Mouse (Mus musculus) erythroblast, embryonic 14.5 days (primary cell): ENCODE measurements around the gene Myd88. TPM values are rescaled to one million over a fixed set of nuclear protein-coding genes. Genes with fewer than 3 reads are reported as not detected.

Experiments used
- H3K27me3 ChIP-seq: 2 replicates; pipeline ENCODE4 v1.6.1; 2012; ENCODE audit warnings: inconsistent platforms; ENCODE audit not compliant: control insufficient read depth
- H3K36me3 ChIP-seq: 2 replicates; pipeline ENCODE4 v1.6.1; 2012; ENCODE audit warnings: mild to moderate bottlenecking, inconsistent platforms; ENCODE audit not compliant: control insufficient read depth
- H3K4me1 ChIP-seq: 2 replicates; pipeline ENCODE4 v1.6.1; 2012; ENCODE audit warnings: inconsistent platforms; ENCODE audit not compliant: control insufficient read depth
- H3K4me3 ChIP-seq: replicated peaks from 2 replicates; pipeline ENCODE3; 2012; ENCODE audit warnings: moderate library complexity, mild to moderate bottlenecking, inconsistent platforms
- H3K9me3 ChIP-seq: 2 replicates; pipeline ENCODE4 v1.6.1; 2012; ENCODE audit warnings: low read length, inconsistent platforms, mixed read lengths; ENCODE audit not compliant: control insufficient read depth
- GATA1 ChIP-seq: IDR thresholded peaks from 2 replicates; pipeline ENCODE4 v1.6.1; 2012; ENCODE audit warnings: low read length, inconsistent platforms, mixed read lengths
- TAL1 ChIP-seq: IDR thresholded peaks from 3 replicates; pipeline ENCODE4 v1.6.1; 2012; ENCODE audit warnings: low read length, inconsistent platforms, mixed read lengths
- polyA plus RNA-seq: library from polyadenylated mRNA; stranded (reverse); fragments of >175 nt; gene quantifications from 2 replicates; pipeline ENCODE4 v1.2.3, GENCODE M21; 2012

Myd88 gene
- polyA plus RNA-seq, 1 experiment, result 1.7 TPM

GRCm38 (mm10) chr9:119350531-119350930 lies 9.3 kb upstream of the Myd88 start:
- H3K27me3 ChIP-seq, result no peaks in the 10 kb centered on the region
- no peak overlapping the region for H3K4me3 ChIP-seq
- peaks cover 43% of the 10 kb centered on the region for H3K36me3 ChIP-seq
- 0 out of 2 replicates have a peak, but pooled peaks cover 2% of the 10 kb centered on the region for H3K4me1 ChIP-seq
- TF ChIP-seq GATA1 (no peak), TAL1 (no peak)
- H3K9me3 ChIP-seq, result no peaks in the 10 kb centered on the region

DNA sequence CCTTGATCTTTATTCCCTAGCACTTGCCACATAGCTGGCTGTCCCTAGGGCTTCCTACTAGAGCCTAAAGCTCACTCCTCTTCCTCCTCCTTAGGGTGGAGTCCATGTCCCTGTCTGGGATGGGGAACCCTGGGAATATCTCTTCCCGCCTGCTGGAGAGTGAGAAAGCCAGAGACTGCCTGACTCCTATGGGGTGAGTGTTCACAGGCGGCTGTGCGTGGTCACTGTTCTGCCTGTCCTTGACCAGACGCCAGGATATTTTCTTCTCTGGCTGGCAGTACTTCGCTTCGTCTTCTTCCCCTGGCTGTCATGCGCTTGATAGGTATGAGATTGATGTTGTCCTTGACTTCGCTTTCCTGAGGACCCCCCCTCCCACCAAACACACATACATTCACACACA lies 5.2 kb upstream of the Myd88 start:
- no peaks in the 10 kb centered on the region for H3K9me3 ChIP-seq

DNA sequence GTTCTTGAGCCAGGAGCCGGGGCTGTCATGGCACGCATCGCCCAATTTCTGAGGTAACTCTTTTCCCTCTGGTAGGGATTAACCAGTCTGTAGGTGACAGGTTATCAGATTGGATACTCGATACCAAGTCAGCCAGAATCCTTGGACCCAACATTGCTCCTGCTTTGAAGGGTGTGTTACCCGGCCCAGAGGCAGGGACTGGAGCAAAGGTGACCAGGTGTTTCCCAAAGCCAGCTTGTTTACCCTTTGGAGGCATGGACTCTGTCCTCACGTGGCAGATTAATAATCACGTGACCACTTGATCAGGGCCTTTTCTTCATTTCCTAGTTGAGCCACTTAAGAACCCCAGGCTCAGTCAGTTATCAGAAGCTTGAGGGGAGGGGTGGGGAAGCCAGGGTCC lies 1.5 kb upstream of the Myd88 start:
- TF ChIP-seq TAL1 (no peak), GATA1 (no peak)
- Histone ChIP-seq H3K27me3 (no peaks in the 10 kb centered on the region), H3K4me1 (peaks cover 36% of the 10 kb centered on the region), H3K9me3 (no peaks in the 10 kb centered on the region), H3K36me3 (peaks cover 46% of the 10 kb centered on the region), H3K4me3 (no peak overlapping the region)

More for the DNA sequence above, 5.2 kb upstream of the Myd88 start:
- H3K27me3 ChIP-seq, result no peaks in the 10 kb centered on the region
- no peak overlapping the region for H3K4me3 ChIP-seq
- H3K36me3 ChIP-seq, result peaks cover 62% of the 10 kb centered on the region
- peaks cover 11% of the 10 kb centered on the region for H3K4me1 ChIP-seq
- no peak for TF ChIP-seq TAL1
- TF ChIP-seq GATA1, result no peak

- Histone ChIP-seq H3K4me3 (peak overlapping the region; percentile 77), H3K9me3 (no peaks in the 10 kb centered on the region), H3K36me3 (peaks cover 40% of the 10 kb centered on the region), H3K4me1 (peaks cover 36% of the 10 kb centered on the region), H3K27me3 (no peaks in the 10 kb centered on the region)
- TF ChIP-seq GATA1, result no peak
- no peak for TF ChIP-seq TAL1
Observed at GRCm38 (mm10) chr9:119340212-119340580, 1.0 kb downstream of the Myd88 start.

GRCm38 (mm10) chr9:119339558-119340211 lies 1.5 kb downstream of the Myd88 start, which contains the start of gene Acaa1a:
TSS of gene Acaa1a (plus strand) at chr9:119339676.
- Histone ChIP-seq H3K36me3 (peaks cover 37% of the 10 kb centered on the region), H3K27me3 (no peaks in the 10 kb centered on the region), H3K4me3 (peak within 1 kb of the TSS; percentile 77), H3K4me1 (peaks cover 37% of the 10 kb centered on the region), H3K9me3 (no peaks in the 10 kb centered on the region)
- TF ChIP-seq TAL1, result no peak
- TF ChIP-seq GATA1, result no peak

DNA sequence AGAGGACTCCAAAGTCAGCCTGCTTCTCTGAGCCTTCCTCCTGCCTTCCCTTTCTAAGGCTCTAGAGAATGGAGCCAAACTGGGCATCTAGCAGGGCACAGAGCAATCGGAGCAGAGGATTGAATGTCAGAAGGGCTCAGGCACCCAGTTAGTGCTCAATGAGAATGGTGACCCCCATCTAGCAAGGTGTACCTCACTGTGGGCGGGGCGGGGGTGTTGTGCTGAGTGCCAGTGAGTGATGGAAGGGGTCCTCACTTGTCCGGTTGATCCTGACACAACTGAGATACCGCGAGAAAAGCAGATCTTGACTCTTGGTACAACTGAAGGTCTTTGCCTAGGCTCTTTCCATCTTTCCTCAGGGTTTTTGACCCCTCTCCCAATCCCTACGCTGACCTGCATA lies 2.1 kb downstream of the Myd88 start:
- peaks cover 32% of the 10 kb centered on the region for H3K36me3 ChIP-seq
- no peaks in the 10 kb centered on the region for H3K9me3 ChIP-seq
- no peaks in the 10 kb centered on the region for H3K27me3 ChIP-seq
- peaks cover 42% of the 10 kb centered on the region for H3K4me1 ChIP-seq
- H3K4me3 ChIP-seq, result peak overlapping the region; percentile 77
- no peak for TF ChIP-seq TAL1
- TF ChIP-seq GATA1, result no peak

- no peaks in the 10 kb centered on the region for H3K9me3 ChIP-seq
- TF ChIP-seq GATA1 (no peak), TAL1 (no peak)
- peaks cover 42% of the 10 kb centered on the region for H3K4me1 ChIP-seq
- peaks cover 27% of the 10 kb centered on the region for H3K36me3 ChIP-seq
- H3K4me3 ChIP-seq, result no peak overlapping the region
- H3K27me3 ChIP-seq, result no peaks in the 10 kb centered on the region
Observed at GRCm38 (mm10) chr9:119338350-119338749, 2.9 kb downstream of the Myd88 start.

DNA sequence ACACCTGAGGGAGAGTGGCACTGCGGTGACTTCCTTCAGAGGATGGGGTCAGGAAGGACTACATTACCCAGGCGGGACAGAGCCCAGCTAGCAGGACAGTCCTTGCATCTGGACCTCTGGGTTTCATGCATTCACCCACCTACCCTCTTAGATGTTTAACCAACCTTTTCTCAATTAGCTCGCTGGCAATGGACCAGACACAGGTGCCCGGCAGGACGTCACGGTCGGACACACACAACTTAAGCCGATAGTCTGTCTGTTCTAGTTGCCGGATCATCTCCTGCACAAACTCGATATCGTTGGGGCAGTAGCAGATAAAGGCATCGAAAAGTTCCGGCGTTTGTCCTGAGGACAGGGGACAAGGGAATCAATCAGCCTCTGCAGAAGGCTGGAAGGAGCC lies 3.4 kb downstream of the Myd88 start:
- H3K4me1 ChIP-seq, result peaks cover 42% of the 10 kb centered on the region
- no peak overlapping the region for H3K4me3 ChIP-seq
- no peaks in the 10 kb centered on the region for H3K27me3 ChIP-seq
- TF ChIP-seq TAL1 (no peak), GATA1 (no peak)
- H3K9me3 ChIP-seq, result no peaks in the 10 kb centered on the region
- H3K36me3 ChIP-seq, result peaks cover 23% of the 10 kb centered on the region

GRCm38 (mm10) chr9:119335571-119335970 lies 5.6 kb downstream of the Myd88 start:
- peaks cover 23% of the 10 kb centered on the region for H3K36me3 ChIP-seq
- H3K4me1 ChIP-seq, result peaks cover 25% of the 10 kb centered on the region
- no peak for TF ChIP-seq TAL1
- no peak for TF ChIP-seq GATA1
- H3K9me3 ChIP-seq, result no peaks in the 10 kb centered on the region
- H3K27me3 ChIP-seq, result no peaks in the 10 kb centered on the region; the same call in 1 of the 2 replicates
- H3K4me3 ChIP-seq, result no peak overlapping the region
